Mouse (Mus musculus) cerebellum, adult 9-11 months (tissue): Measurements from ENCODE around the gene Phactr3.
A peak's percentile ranks its signal among the peaks of the same experiment; 100 is the strongest.

ENCODE experiments used
- DNase-seq: peaks from one replicate; pipeline ENCODE4 v3.0.0; 2022

Gene Phactr3

DNA sequence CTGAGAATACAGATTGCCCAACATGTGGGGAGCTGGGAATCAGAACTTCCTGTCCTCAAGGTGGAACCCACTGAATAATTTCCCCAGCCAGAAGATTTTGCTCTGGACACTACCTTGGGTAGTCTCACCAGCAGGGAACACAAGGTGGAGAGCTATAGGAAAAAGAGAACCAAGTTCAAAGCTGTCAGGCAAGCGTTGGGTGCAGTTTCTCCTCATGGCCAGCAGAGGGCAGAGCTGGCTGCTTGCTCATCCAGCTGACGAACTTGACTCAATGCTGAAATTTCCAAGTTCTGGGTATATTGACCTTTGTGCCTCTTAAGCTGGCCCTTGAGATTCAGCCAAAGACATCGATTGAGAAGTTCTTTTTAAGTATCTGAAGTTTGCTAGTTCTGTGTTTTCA is 18.7 kb downstream of the Phactr3 start:
- peak; percentile 74 for DNase-seq

DNA sequence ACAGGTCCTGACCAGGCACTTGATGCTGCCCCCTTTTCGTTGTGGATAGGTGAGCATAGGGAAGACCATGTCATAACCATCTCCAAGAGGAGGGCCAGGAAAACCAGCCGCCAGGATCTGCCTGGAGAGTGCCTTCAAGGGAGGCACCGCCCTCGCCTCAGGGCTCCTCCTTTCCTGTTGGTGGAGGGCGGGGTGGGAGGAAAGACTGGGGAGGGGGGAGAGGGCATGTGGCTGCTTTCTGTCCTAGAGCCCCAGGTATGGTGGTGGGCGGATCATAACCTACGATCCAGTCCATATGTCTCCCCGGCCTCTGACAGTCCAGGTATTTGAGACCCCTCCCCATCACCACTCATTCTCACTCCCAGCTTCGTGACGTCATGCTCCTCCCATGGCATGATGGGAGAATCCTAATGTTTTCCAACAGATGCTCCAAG is 22.7 kb downstream of the Phactr3 start:
- DNase-seq, result peak; percentile 73

DNA sequence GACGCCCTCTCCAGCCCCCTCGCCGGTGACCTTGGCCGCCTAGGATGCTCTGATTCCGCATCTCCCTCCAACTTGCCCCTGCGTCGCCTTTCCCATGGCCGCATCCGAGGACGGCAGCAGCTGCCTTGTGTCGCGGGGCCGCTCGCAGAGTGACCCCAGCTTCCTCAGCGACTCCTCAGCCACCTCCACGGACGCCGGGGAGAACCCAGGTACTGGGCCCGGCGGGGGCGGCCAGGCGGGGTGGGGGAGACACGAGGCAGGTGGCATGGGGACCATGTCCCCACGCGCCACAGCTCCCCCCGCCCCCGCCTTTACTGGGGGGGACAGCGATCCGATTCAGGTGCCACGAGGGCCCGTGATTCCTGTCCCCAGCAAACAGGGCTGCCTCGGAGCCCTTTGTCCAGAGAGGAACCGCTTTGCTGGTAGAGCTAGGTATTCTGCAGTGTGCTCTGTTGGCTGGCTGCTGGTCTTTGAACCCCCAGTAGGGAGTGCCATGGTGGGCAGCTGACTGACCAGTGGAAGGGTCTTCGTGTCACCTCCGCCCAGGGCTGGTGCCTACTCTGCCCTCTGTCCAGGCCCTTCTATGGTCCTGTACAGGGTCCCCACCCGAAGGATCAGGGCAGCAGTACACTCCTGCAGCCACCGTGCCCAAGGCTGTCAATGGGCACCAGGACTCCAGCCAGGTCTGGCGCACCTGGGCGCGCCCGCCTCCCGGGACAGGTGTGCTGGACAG is 23.7 kb downstream of the Phactr3 start:
- no peak for DNase-seq

GRCm38 (mm10) chr2:178143024-178143415 is 24.2 kb downstream of the Phactr3 start:
- no peak for DNase-seq

- no peak for DNase-seq
These were observed 25.1 kb downstream of the Phactr3 start for GRCm38 (mm10) chr2:178143898-178144297.

DNA sequence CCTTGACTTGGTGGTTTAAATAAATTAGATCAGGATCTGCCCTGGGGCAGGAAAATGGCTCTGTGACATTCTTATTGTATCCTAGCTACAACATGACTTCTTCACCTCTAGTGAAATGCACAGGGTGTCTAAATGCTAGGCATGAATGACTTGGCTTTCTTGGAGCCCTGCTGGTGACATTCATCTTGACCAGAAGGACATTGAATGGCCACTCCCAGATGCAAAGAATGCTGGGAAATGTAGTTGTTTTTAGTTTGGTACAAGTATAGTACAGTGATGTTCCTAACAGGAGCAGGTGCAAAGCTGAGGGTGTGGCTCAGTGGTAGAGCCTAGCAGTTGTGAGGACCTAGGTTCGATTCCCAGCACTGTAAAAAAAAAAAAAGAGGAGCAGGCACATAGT is 30.5 kb downstream of the Phactr3 start:
- no peak for DNase-seq

DNA sequence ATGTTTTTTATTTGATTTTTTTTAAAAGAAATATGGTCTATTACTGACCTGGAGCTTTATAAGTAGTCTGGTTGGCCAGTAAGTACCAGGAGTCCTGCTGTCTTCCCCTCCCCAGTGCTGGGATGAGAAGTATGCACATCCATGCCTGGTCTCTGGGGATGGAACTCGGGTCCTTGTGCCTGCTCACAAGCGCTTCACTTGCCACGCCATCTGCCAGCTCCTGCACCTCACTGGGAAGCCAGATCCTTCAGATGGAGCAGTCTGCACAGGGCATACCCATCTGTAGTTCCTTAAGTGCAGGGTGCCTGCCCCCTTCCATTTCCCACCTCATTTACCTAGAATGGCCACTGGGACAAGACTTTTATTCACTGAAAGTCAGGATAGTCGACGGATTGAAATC is 31.9 kb downstream of the Phactr3 start:
- DNase-seq, result no peak

- no peak for DNase-seq
These were observed 34.8 kb downstream of the Phactr3 start for GRCm38 (mm10) chr2:178153601-178154000.

DNA sequence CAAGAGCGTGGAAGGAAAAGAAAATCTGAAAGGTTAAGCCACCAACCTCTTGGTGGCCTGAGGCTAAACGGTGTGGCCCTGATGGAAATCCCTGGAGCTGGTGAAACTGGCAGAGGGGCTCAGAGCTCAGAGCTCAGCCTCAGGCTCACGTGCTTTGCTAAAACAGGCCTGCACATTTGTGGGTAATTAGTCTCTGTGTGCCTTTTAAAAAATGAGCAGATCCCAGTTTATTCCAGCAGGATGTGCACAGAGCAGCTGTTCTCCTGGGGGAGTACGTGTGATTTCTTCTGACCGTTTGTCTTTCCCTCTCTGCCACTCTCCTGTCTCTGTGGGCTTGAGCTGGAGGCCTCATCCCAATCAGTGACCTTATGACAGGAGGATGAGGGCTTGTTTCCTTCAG is 35.4 kb downstream of the Phactr3 start:
- no peak for DNase-seq

DNA sequence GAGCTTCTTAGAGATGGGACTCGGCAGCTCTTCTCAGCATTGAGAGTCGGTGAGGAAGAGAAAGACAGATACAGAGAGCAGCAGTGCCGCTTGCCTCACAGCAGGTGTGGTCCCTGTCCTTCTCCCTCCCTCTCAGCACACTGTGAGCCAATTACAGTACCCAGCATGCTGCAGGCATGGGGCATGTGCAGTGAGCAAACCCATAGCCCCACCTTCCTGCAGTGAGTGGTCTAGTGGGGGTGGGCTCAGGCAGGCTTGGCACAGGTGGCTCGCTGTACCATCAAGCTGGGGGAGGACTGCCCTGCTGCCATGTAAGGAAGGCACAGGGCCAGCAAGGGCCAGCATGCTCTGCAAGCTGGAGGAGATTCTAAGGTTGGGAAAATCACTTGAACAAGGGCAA is 35.8 kb downstream of the Phactr3 start:
- DNase-seq, result peak; percentile 78

GRCm38 (mm10) chr2:178155176-178155916 is 36.6 kb downstream of the Phactr3 start:
- no peak for DNase-seq

DNA sequence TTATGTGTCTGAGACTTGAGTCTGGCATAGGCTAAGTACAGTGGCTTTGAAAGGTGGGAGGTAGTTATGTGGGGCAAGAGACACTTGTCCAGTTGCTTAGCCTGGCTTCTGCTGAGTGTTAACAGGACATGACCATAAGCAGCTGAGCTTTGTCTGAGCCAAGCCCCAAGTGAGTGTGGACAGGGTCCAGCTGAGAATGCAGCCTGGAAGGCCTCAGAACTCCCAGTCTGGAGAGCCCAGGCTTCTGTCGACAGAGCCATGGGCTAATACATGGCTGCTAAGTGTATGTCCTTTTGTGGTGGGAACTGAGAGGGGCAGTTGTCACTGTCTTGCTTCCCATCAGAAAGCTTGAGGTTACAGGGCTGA is 37.1 kb downstream of the Phactr3 start:
- peak; percentile 66 for DNase-seq

DNA sequence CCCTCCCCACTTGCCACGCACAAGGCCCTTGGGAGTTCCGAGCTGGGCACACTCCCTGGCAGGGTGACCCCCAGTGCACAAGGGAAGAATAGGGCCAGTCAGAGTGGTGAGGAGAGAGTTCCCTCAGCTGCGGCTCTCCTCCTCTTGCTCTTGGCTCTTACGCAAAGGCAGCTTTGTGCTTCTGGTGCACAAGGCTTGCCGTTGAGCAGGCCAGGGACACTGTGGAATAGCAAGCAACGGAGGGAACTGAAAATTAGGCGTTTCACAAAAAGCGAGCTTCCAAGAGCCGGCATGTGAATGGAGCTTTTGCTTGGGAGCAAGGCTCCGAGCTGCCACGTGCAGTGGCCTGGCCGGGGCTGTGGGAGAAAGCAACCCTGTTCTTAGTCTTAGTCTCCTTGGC is 40.2 kb downstream of the Phactr3 start:
- peak; percentile 66 for DNase-seq

GRCm38 (mm10) chr2:178163981-178164380 is 45.2 kb downstream of the Phactr3 start:
- DNase-seq, result no peak

DNA sequence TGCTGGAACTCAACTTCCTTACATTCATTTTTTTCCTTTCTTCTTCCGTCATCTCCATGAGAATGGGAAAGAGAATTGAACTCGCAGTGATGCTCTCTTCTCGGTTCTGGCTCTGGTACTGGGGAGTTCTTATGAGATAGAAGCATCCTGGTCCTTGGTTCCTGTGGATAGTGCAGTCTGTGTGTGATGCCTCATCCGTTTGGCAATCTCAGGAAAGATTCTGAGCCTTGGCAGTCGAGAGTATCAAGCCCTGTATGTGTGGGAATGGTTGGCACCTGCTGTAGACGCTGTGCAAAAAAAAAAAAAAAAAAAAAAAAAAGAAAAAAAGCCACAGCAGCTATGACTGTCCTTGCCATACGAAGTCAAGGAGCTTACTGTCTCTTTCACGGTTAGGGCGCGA is 47.2 kb downstream of the Phactr3 start:
- DNase-seq, result peak; percentile 76

- no peak for DNase-seq
These were observed 51.2 kb downstream of the Phactr3 start for GRCm38 (mm10) chr2:178169983-178170382.

GRCm38 (mm10) chr2:178173951-178174350 is 55.2 kb downstream of the Phactr3 start:
- no peak for DNase-seq

DNA sequence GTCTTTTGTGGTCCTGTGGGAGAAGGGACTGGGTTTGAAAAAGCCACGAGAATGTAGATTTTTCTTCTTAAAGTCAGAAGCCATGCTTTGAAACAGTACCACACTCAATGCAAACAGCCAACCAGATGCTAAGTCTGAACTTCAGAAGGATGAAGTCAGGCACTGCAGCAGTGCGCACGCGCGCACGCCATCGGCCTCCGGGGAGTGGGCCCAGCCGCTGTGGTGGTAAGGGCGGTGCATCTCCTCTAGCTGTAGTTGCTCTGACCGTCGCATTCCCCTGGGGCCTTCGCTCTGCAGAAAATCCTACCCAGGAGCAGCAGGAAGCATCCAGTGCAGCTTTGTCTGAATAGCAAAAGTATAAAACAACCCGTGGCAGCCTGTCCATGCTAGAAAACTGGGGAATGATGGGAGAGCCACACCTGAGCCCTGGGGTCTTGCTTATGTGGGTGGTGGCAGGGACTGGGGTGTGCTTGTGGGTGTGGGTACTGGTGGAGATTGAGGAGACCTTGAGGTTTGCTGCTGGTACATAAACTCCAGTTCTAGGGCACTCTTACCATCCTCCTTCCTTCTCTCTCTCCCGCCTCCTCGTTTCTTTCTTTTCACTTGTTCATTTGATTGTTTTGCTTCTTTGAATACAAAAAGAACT is 56.6 kb downstream of the Phactr3 start:
- no peak for DNase-seq

DNA sequence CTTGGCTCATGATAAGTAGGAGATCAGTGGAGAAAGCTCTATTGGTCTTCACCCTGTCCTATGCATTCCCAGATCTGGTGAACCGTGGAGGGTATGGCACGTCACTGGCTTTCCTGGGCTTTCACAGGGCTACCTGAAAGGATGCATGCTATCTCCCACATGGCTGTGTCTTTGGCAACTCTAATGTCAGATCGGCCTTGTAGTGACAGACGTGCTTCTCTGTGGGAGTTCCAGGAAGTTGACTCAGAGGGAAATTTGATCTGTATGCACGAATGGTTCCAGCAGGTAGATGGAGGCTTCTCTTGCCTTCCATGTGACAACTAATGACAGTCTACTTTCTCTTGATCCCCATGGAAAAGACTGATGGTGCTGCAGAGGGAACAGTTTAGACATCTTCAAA is 65.5 kb downstream of the Phactr3 start:
- DNase-seq, result peak; percentile 84

DNA sequence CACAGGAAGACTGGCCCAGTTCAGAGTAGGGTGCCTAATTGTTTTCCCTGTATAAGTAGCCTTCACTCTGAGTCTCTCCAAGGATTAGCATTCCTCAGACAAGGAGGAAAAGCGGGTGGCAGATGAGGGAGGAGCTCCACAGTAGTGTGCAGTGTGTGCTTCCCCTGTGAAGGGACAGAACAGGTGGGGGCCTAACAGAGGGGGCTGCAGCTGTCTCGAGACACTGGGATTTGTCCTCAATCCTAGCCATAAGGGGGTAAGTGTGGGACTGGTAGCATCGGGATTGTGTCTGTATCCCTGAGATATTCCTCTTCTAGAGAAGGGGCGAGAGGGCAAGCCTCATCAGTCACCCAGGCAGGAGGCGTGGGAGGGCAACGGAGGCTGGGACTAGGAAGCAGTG is 66.1 kb downstream of the Phactr3 start:
- DNase-seq, result no peak

DNA sequence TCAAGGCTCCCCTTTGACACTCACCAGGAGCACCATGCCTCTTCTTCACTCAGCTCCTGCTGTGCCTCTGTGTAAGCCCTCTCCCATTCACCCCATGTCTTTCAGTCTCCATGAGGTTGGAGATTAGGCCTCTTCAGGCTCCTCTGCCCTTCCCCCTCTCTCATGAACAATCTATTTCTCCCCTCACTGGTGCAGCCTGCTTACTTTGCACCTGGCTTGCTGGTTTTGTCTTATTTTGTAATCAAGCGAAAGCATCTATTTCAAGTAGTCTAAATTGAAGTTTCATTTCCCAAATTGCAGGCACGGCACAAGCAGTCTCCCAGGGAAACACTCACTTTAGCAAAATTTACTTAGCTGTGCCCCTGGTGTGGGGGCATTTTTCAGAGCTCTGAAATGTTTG is 70.2 kb downstream of the Phactr3 start:
- no peak for DNase-seq

DNA sequence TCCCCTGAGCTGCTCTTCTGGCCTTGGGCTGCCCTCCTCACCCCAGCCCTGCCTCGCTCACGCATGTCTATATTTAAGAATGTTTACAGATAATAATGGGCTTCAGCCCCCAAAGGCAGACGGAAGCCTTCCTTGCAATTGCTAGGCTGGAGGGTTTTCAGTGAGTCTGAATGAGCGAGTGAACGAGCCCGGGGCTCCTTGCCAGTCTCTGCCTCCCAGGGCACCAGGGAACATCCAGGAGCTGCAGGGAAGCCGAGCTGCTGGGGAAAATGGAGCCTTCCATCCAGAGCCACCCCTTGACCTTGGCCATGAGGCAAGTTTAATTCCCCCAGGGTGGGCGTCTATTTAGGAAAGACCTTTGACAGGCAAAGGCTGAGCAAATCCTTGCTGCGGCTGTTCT is 74.1 kb downstream of the Phactr3 start:
- DNase-seq, result peak; percentile 63

DNA sequence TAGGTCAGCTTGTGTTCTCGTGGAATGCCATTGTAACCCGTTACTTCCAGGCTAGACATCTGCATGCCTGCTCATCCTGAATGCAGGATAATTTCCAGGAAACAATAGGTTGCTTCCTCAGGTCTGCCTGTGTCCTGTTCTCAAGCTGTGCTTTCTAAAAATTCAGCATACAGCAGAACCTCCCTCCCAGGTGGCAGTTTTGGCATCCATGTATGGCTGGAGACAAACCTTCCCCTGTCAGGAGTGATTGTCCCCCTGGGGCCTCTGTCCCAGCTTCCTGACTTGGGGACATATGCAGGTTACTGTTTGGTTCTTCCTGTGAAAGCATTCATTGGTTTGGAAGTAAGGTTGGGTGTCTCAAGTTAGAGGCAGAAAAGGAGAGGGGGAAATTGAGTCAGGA is 74.7 kb downstream of the Phactr3 start:
- peak; percentile 83 for DNase-seq

GRCm38 (mm10) chr2:178194908-178195307 is 76.1 kb downstream of the Phactr3 start:
- DNase-seq, result no peak
